Mouse (Mus musculus) liver, embryonic 14.5 days (tissue): Measurements from ENCODE around the gene Zdhhc16. TPM values are rescaled to one million over a fixed set of nuclear protein-coding genes. Genes with fewer than 3 reads are reported as not detected.

Source experiments
- ATAC-seq: fragments of 200-750 bp; cut with Nextera tagmentation; 2 replicates; pipeline ENCODE4 v1.8.0; 2017; ENCODE audit warnings: moderate number of reproducible peaks, mild to moderate bottlenecking, moderate library complexity; ENCODE audit not compliant: insufficient read depth
- DNase-seq, 3 experiments: peaks; one replicate each; pipeline ENCODE4 v3.0.0-alpha.2; 2012 to 2013; ENCODE audit warnings: low read depth in 3 of 3, low spot score in 3 of 3
- H3K27ac ChIP-seq: fragments of 300-500 bp; sonication (generic); 2 replicates; pipeline ENCODE4 v1.5.1; 2014; ENCODE audit warnings: moderate library complexity, mild to moderate bottlenecking, control low read depth, inconsistent platforms
- H3K27me3 ChIP-seq: fragments of 300-500 bp; sonication (generic); 2 replicates; pipeline ENCODE4 v1.6.1; 2014; ENCODE audit warnings: mild to moderate bottlenecking, low read length, moderate library complexity; ENCODE audit not compliant: control insufficient read depth, insufficient read depth
- H3K36me3 ChIP-seq: fragments of 300-500 bp; sonication (generic); replicated peaks from 2 replicates; pipeline ENCODE4 v1.6.1; 2014; ENCODE audit warnings: low read depth; ENCODE audit not compliant: control insufficient read depth, insufficient read depth
- H3K4me1 ChIP-seq, 2 experiments: fragments of 200-500 bp in 1 of 2; fragments of 300-500 bp in 1 of 2; sonication (generic) in 1 of 2; replicated peaks; 2 replicates each; pipeline ENCODE4 v1.6.1; 2012 to 2014; ENCODE audit warnings: antibody characterized with exemption in 1 of 2, inconsistent platforms in 1 of 2, low read length in 1 of 2; ENCODE audit not compliant: control insufficient read depth in 2 of 2, insufficient read depth in 2 of 2
- H3K4me2 ChIP-seq: fragments of 300-500 bp; sonication (generic); 2 replicates; pipeline ENCODE4 v1.6.1; 2014; ENCODE audit warnings: low read depth, mild to moderate bottlenecking, control low read depth, moderate library complexity
- H3K4me3 ChIP-seq, 2 experiments: fragments of 200-500 bp in 1 of 2; fragments of 300-500 bp in 1 of 2; sonication (generic) in 1 of 2; 2 replicates each; pipeline ENCODE4 v1.5.1; 2012 to 2014; ENCODE audit warnings: low read depth in 2 of 2, low read length in 2 of 2, mild to moderate bottlenecking in 2 of 2, control low read depth in 1 of 2, inconsistent platforms in 1 of 2, moderate library complexity in 1 of 2; ENCODE audit not compliant: insufficient read depth in 1 of 2
- H3K9ac ChIP-seq: fragments of 300-500 bp; sonication (generic); replicated peaks from 2 replicates; pipeline ENCODE4 v1.6.1; 2014; ENCODE audit warnings: mild to moderate bottlenecking, control low read depth, moderate library complexity
- H3K9me3 ChIP-seq: fragments of 300-500 bp; sonication (generic); 2 replicates; pipeline ENCODE4 v1.6.1; 2016; ENCODE audit warnings: low read length, mixed read lengths; ENCODE audit not compliant: control insufficient read depth
- CTCF ChIP-seq: IDR thresholded peaks from 2 replicates; pipeline ENCODE4 v1.5.1; 2016; ENCODE audit warnings: antibody characterized with exemption, low read depth, control low read depth
- EP300 ChIP-seq: IDR thresholded peaks from 2 replicates; pipeline ENCODE4 v1.6.1; 2016; ENCODE audit warnings: antibody characterized with exemption, low read depth
- WGBS: fragments of 180-500 bp; shearing (Covaris S2); extraction: QIAGEN DNeasy Blood & Tissue Kit; methylation state at CpG from one replicate; pipeline ENCODE4 v1.1.7; 2014; ENCODE audit not compliant: insufficient replicate concordance; 5-methylcytosine and 5-hydroxymethylcytosine counted together
- polyA plus RNA-seq, 2 experiments: library from polyadenylated mRNA; depleted of rRNA in 1 of 2; stranded (reverse) in 1 of 2; unstranded in 1 of 2; fragments of >200 nt; fragmentation: Nextera tagmentation in 1 of 2; extraction: Ambion mirVana in 1 of 2; gene quantifications; 2 replicates each; pipeline versions ENCODE4 v1.2.1 to v1.2.3; 2012 to 2014

Zdhhc16 gene
- polyA plus RNA-seq, 2 experiments: 25.6 to 25.9 TPM

DNA sequence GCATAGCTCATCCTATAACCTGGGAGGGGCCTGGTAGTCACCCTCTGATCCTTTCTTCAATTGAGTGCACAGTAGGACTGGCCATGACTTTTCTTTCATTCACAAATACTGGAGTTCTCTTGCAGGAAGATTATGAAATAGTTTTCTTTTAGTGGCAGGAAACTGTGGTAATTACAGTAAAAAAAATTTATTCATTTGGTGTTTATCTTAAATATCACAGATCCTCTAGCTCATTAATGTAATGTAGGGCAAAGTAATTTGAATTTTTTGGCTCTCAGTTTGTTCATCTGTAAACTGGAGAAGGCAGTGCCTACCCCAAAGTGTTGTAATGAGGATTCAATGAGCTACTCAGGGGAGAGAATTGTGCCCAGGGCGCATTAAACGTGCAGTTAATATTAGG lies 59.7 kb downstream of the Zdhhc16 start:
- H3K9ac ChIP-seq: no peak overlapping the region
- no peaks in the 10 kb centered on the region for H3K4me1 ChIP-seq
- H3K27ac ChIP-seq: no peak overlapping the region
- 75% methylated on average over 2 of the region's 2 CpGs for WGBS
- no peak for DNase-seq
- no peak for ATAC-seq
- no peak overlapping the region for H3K4me3 ChIP-seq
- H3K9me3 ChIP-seq: no peaks in the 10 kb centered on the region
- H3K36me3 ChIP-seq: no peaks in the 10 kb centered on the region
- TF ChIP-seq CTCF: no peak
- no peaks in the 10 kb centered on the region for H3K27me3 ChIP-seq
- H3K4me2 ChIP-seq: no peak overlapping the region

DNA sequence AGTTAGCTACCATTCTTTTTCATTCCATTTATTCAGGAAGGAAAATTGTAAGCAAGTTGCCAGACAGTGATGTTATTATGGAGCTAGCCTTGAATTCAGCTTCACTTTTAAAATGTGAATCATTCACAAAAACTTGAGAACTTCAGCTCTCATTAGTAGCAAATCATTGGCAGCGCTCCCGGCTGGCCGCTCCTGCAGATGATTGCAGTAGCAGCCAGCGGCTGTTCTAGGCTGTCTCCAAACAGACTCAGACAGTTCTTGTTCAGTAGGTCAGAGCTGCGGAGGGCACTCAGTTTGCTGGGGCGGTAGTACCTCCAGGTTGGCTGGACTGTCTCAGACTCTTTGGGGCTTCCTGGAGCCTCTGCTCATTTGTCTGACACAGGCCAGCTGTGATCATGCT lies 60.2 kb downstream of the Zdhhc16 start:
- no peak for DNase-seq
- WGBS: 82% methylated on average over 6 of the region's 6 CpGs

More for the DNA sequence above, 60.2 kb downstream of the Zdhhc16 start:
- H3K9me3 ChIP-seq: no peaks in the 10 kb centered on the region
- H3K4me3 ChIP-seq: no peak overlapping the region
- H3K27ac ChIP-seq: no peak overlapping the region
- no peaks in the 10 kb centered on the region for H3K36me3 ChIP-seq
- no peaks in the 10 kb centered on the region for H3K4me1 ChIP-seq
- H3K4me2 ChIP-seq: no peak overlapping the region
- no peaks in the 10 kb centered on the region for H3K27me3 ChIP-seq
- no peak overlapping the region for H3K9ac ChIP-seq
- no peak for TF ChIP-seq EP300
- TF ChIP-seq CTCF: no peak
- no peak for ATAC-seq

Other genes with a start within 250 kb of the Zdhhc16 start
- gene Slit1, start 189.8 kb upstream of the Zdhhc16 start, polyA plus RNA-seq (2012; rRNA removed): 0.10 and 0.14 TPM in 2 replicates
- not detected in 2 replicates for gene Slit1, start 189.8 kb upstream of the Zdhhc16 start, polyA plus RNA-seq (2014; fragmentation: Nextera tagmentation; extraction: Ambion mirVana)
- gene Arhgap19, start 131.4 kb upstream of the Zdhhc16 start, polyA plus RNA-seq (2012; rRNA removed): 16.8 and 21.8 TPM in 2 replicates
- 29.5 and 30.0 TPM in 2 replicates for gene Arhgap19, start 131.4 kb upstream of the Zdhhc16 start, polyA plus RNA-seq (2014; fragmentation: Nextera tagmentation; extraction: Ambion mirVana)
- 3.0 and 3.4 TPM in 2 replicates for gene Frat1, start 103.5 kb upstream of the Zdhhc16 start, polyA plus RNA-seq (2012; rRNA removed)
- 9.9 and 10.2 TPM in 2 replicates for gene Frat1, start 103.5 kb upstream of the Zdhhc16 start, polyA plus RNA-seq (2014; fragmentation: Nextera tagmentation; extraction: Ambion mirVana)
- 5.2 and 5.4 TPM in 2 replicates for gene Frat2, start 85.3 kb upstream of the Zdhhc16 start, polyA plus RNA-seq (2012; rRNA removed)
- gene Frat2, start 85.3 kb upstream of the Zdhhc16 start, polyA plus RNA-seq (2014; fragmentation: Nextera tagmentation; extraction: Ambion mirVana): 2.9 and 3.4 TPM in 2 replicates
- 4.8 and 6.0 TPM in 2 replicates for gene Rrp12, start 37.3 kb upstream of the Zdhhc16 start, polyA plus RNA-seq (2012; rRNA removed)
- gene Rrp12, start 37.3 kb upstream of the Zdhhc16 start, polyA plus RNA-seq (2014; fragmentation: Nextera tagmentation; extraction: Ambion mirVana): 5.0 and 7.4 TPM in 2 replicates
- gene Pgam1, start 21.6 kb upstream of the Zdhhc16 start, polyA plus RNA-seq (2012; rRNA removed): 100.0 and 123 TPM in 2 replicates
- gene Pgam1, start 21.6 kb upstream of the Zdhhc16 start, polyA plus RNA-seq (2014; fragmentation: Nextera tagmentation; extraction: Ambion mirVana): 172 and 190 TPM in 2 replicates
- 17.9 and 20.4 TPM in 2 replicates for gene Exosc1, start 57 bp upstream of the Zdhhc16 start, polyA plus RNA-seq (2012; rRNA removed)
- 38.8 and 40.1 TPM in 2 replicates for gene Exosc1, start 57 bp upstream of the Zdhhc16 start, polyA plus RNA-seq (2014; fragmentation: Nextera tagmentation; extraction: Ambion mirVana)
- gene Mms19, start 47.7 kb downstream of the Zdhhc16 start, polyA plus RNA-seq (2012; rRNA removed): 18.2 and 18.5 TPM in 2 replicates
- gene Mms19, start 47.7 kb downstream of the Zdhhc16 start, polyA plus RNA-seq (2014; fragmentation: Nextera tagmentation; extraction: Ambion mirVana): 10.4 and 10.8 TPM in 2 replicates
- gene Ubtd1, start 48.3 kb downstream of the Zdhhc16 start, polyA plus RNA-seq (2012; rRNA removed): 4.2 and 4.4 TPM in 2 replicates
- gene Ubtd1, start 48.3 kb downstream of the Zdhhc16 start, polyA plus RNA-seq (2014; fragmentation: Nextera tagmentation; extraction: Ambion mirVana): 1.9 and 2.0 TPM in 2 replicates
- gene Ankrd2, start 102.5 kb downstream of the Zdhhc16 start, polyA plus RNA-seq (2012; rRNA removed): 0.08 TPM in 1 of 2 replicates, not detected in the other
- not detected in 2 replicates for gene Ankrd2, start 102.5 kb downstream of the Zdhhc16 start, polyA plus RNA-seq (2014; fragmentation: Nextera tagmentation; extraction: Ambion mirVana)
- 22.1 and 25.8 TPM in 2 replicates for gene Hoga1, start 112.1 kb downstream of the Zdhhc16 start, polyA plus RNA-seq (2012; rRNA removed)
- gene Hoga1, start 112.1 kb downstream of the Zdhhc16 start, polyA plus RNA-seq (2014; fragmentation: Nextera tagmentation; extraction: Ambion mirVana): 30.4 and 36.8 TPM in 2 replicates
- gene 4933411K16Rik, start 118.8 kb downstream of the Zdhhc16 start, polyA plus RNA-seq (2012; rRNA removed): 0.92 and 1.1 TPM in 2 replicates
- not detected in 2 replicates for gene 4933411K16Rik, start 118.8 kb downstream of the Zdhhc16 start, polyA plus RNA-seq (2014; fragmentation: Nextera tagmentation; extraction: Ambion mirVana)
- 1.5 and 1.6 TPM in 2 replicates for gene Morn4, start 152.9 kb downstream of the Zdhhc16 start, polyA plus RNA-seq (2012; rRNA removed)
- 1.4 TPM in 2 replicates for gene Morn4, start 152.9 kb downstream of the Zdhhc16 start, polyA plus RNA-seq (2014; fragmentation: Nextera tagmentation; extraction: Ambion mirVana)
- 8.1 and 8.6 TPM in 2 replicates for gene Pi4k2a, start 157.0 kb downstream of the Zdhhc16 start, polyA plus RNA-seq (2012; rRNA removed)
- gene Pi4k2a, start 157.0 kb downstream of the Zdhhc16 start, polyA plus RNA-seq (2014; fragmentation: Nextera tagmentation; extraction: Ambion mirVana): 9.1 and 11.6 TPM in 2 replicates
- 7.2 and 8.5 TPM in 2 replicates for gene Avpi1, start 195.6 kb downstream of the Zdhhc16 start, polyA plus RNA-seq (2012; rRNA removed)
- gene Avpi1, start 195.6 kb downstream of the Zdhhc16 start, polyA plus RNA-seq (2014; fragmentation: Nextera tagmentation; extraction: Ambion mirVana): 20.4 and 21.7 TPM in 2 replicates
- gene Marveld1, start 213.9 kb downstream of the Zdhhc16 start, polyA plus RNA-seq (2012; rRNA removed): 7.6 and 8.6 TPM in 2 replicates
- gene Marveld1, start 213.9 kb downstream of the Zdhhc16 start, polyA plus RNA-seq (2014; fragmentation: Nextera tagmentation; extraction: Ambion mirVana): 1.6 and 2.4 TPM in 2 replicates
- gene Zfyve27, start 230.5 kb downstream of the Zdhhc16 start, polyA plus RNA-seq (2012; rRNA removed): 6.8 and 8.5 TPM in 2 replicates
- 3.9 and 4.2 TPM in 2 replicates for gene Zfyve27, start 230.5 kb downstream of the Zdhhc16 start, polyA plus RNA-seq (2014; fragmentation: Nextera tagmentation; extraction: Ambion mirVana)